Mouse (Mus musculus): ENCODE results near the gene Arl11. TPM values are rescaled to one million over a fixed set of nuclear protein-coding genes. Genes with fewer than 3 reads are reported as not detected.

Gene Arl11
- total and polyA plus RNA-seq, 3 experiments: 0.42 to 0.80 (median 0.75) TPM

- H3K4me3 ChIP-seq: no peak overlapping the region
- H3K27me3 ChIP-seq (ENCODE audit: control insufficient read depth, insufficient read depth, low read length): no peaks in the 10 kb centered on the region
- no peaks in the 10 kb centered on the region for H3K4me1 ChIP-seq (ENCODE audit: control insufficient read depth, insufficient read depth, low read length)
- no peak for DNase-seq
- H3K36me3 ChIP-seq (ENCODE audit: control insufficient read depth, insufficient read depth, low read length): no peaks in the 10 kb centered on the region
- 82% methylated on average over 4 of the region's 4 CpGs for WGBS
- no peak overlapping the region for H3K27ac ChIP-seq
- intact Hi-C loops (cut with DNase I): no loop called here
- H3K9ac ChIP-seq (ENCODE audit: low read depth, low read length): no peak overlapping the region
- no peaks in the 10 kb centered on the region for H3K79me2 ChIP-seq (replicated peaks; ENCODE audit: control insufficient read depth, insufficient read depth, low read length)
- TF ChIP-seq CTCF (IDR thresholded peaks at IDR 0.05) (no peak), EP300 (IDR thresholded peaks at IDR 0.05; ENCODE audit: insufficient read depth, low read depth, low read length) (no peak), POLR2A (IDR thresholded peaks at IDR 0.05; ENCODE audit: insufficient read depth, low read depth, low read length) (no peak)
These were observed 29.8 kb downstream of the Arl11 start for GRCm38 (mm10) chr14:61339381-61339780.

GRCm38 (mm10) chr14:61344590-61344989 lies 35.0 kb downstream of the Arl11 start:
- Histone ChIP-seq H3K27ac (no peak overlapping the region), H3K9ac (ENCODE audit: low read depth, low read length) (no peak overlapping the region), H3K79me2 (replicated peaks; ENCODE audit: control insufficient read depth, insufficient read depth, low read length) (no peaks in the 10 kb centered on the region), H3K4me1 (ENCODE audit: control insufficient read depth, insufficient read depth, low read length) (no peaks in the 10 kb centered on the region), H3K36me3 (ENCODE audit: control insufficient read depth, insufficient read depth, low read length) (no peaks in the 10 kb centered on the region), H3K4me3 (no peak overlapping the region), H3K27me3 (ENCODE audit: control insufficient read depth, insufficient read depth, low read length) (no peaks in the 10 kb centered on the region)
- DNase-seq: peak in 1 of 2 experiments; percentile 12
- WGBS: 72% methylated on average over 5 of the region's 5 CpGs
- intact Hi-C loops (cut with DNase I): no loop called here
- no peak for TF ChIP-seq EP300 (IDR thresholded peaks at IDR 0.05; ENCODE audit: insufficient read depth, low read depth, low read length)
- no peak for TF ChIP-seq CTCF (IDR thresholded peaks at IDR 0.05)
- TF ChIP-seq POLR2A (IDR thresholded peaks at IDR 0.05; ENCODE audit: insufficient read depth, low read depth, low read length): no peak

- Histone ChIP-seq H3K9ac (ENCODE audit: low read depth, low read length) (no peak overlapping the region), H3K27ac (no peak overlapping the region), H3K36me3 (ENCODE audit: control insufficient read depth, insufficient read depth, low read length) (no peaks in the 10 kb centered on the region), H3K4me1 (ENCODE audit: control insufficient read depth, insufficient read depth, low read length) (no peaks in the 10 kb centered on the region), H3K79me2 (replicated peaks; ENCODE audit: control insufficient read depth, insufficient read depth, low read length) (no peaks in the 10 kb centered on the region), H3K27me3 (ENCODE audit: control insufficient read depth, insufficient read depth, low read length) (no peaks in the 10 kb centered on the region), H3K4me3 (no peak overlapping the region)
- DNase-seq: no peak
- 86% methylated on average over 10 of the region's 10 CpGs for WGBS
- TF ChIP-seq EP300 (IDR thresholded peaks at IDR 0.05; ENCODE audit: insufficient read depth, low read depth, low read length): no peak
- peak; percentile 53 for TF ChIP-seq CTCF (IDR thresholded peaks at IDR 0.05)
- intact Hi-C loops (cut with DNase I): no loop called here
These were observed 37.5 kb downstream of the Arl11 start for GRCm38 (mm10) chr14:61346827-61347698.

GRCm38 (mm10) chr14:61349876-61350275 lies 40.3 kb downstream of the Arl11 start:
- no peaks in the 10 kb centered on the region for H3K79me2 ChIP-seq (replicated peaks; ENCODE audit: control insufficient read depth, insufficient read depth, low read length)
- WGBS: 90% methylated on average over 4 of the region's 4 CpGs
- H3K9ac ChIP-seq (ENCODE audit: low read depth, low read length): no peak overlapping the region
- H3K27me3 ChIP-seq (ENCODE audit: control insufficient read depth, insufficient read depth, low read length): no peaks in the 10 kb centered on the region
- no peak for DNase-seq
- H3K27ac ChIP-seq: no peak overlapping the region
- TF ChIP-seq CTCF (IDR thresholded peaks at IDR 0.05) (no peak), POLR2A (IDR thresholded peaks at IDR 0.05; ENCODE audit: insufficient read depth, low read depth, low read length) (no peak)
- H3K4me3 ChIP-seq: no peak overlapping the region
- no peaks in the 10 kb centered on the region for H3K36me3 ChIP-seq (ENCODE audit: control insufficient read depth, insufficient read depth, low read length)
- intact Hi-C loops (cut with DNase I): no loop called here
- H3K4me1 ChIP-seq (ENCODE audit: control insufficient read depth, insufficient read depth, low read length): no peaks in the 10 kb centered on the region; the same call in 1 of the 2 replicates

GRCm38 (mm10) chr14:61350808-61351207 lies 41.3 kb downstream of the Arl11 start:
- DNase-seq: no peak
- H3K27ac ChIP-seq: no peak overlapping the region
- H3K4me3 ChIP-seq: no peak overlapping the region
- H3K27me3 ChIP-seq (ENCODE audit: control insufficient read depth, insufficient read depth, low read length): no peaks in the 10 kb centered on the region
- no peak overlapping the region for H3K9ac ChIP-seq (ENCODE audit: low read depth, low read length)
- H3K4me1 ChIP-seq (ENCODE audit: control insufficient read depth, insufficient read depth, low read length): no peaks in the 10 kb centered on the region; the same call in 1 of the 2 replicates
- 80% methylated on average over 6 of the region's 6 CpGs for WGBS
- intact Hi-C loops (cut with DNase I): no loop called here
- no peaks in the 10 kb centered on the region for H3K79me2 ChIP-seq (replicated peaks; ENCODE audit: control insufficient read depth, insufficient read depth, low read length)
- TF ChIP-seq CTCF (IDR thresholded peaks at IDR 0.05) (no peak), POLR2A (IDR thresholded peaks at IDR 0.05; ENCODE audit: insufficient read depth, low read depth, low read length) (no peak), EP300 (IDR thresholded peaks at IDR 0.05; ENCODE audit: insufficient read depth, low read depth, low read length) (no peak)
- no peaks in the 10 kb centered on the region for H3K36me3 ChIP-seq (ENCODE audit: control insufficient read depth, insufficient read depth, low read length)
